Mouse (Mus musculus) G1E (cell line): ENCODE measurements around the gene Iscu.

Experiments
- CTCF ChIP-seq: IDR thresholded peaks from 2 replicates; pipeline ENCODE4 v1.5.1; 2012; ENCODE audit warnings: low read depth, low read length, inconsistent platforms, mixed read lengths
- GATA2 ChIP-seq: IDR thresholded peaks from 2 replicates; pipeline ENCODE4 v1.6.1; 2012; ENCODE audit warnings: low read depth, low read length, inconsistent platforms, borderline replicate concordance

GRCm38 (mm10) chr5:113736522-113737164 lies 35.9 kb upstream of the Iscu start:
- TF ChIP-seq GATA2 (no peak), CTCF (no peak)
